Mouse (Mus musculus) megakaryocyte, embryonic 14.5 days (primary cell): Measurements from ENCODE around the gene Hs3st3b1.

Experiments used
- FLI1 ChIP-seq: IDR thresholded peaks from 2 replicates; pipeline ENCODE4 v1.6.1; 2012; ENCODE audit warnings: low read length, inconsistent platforms, mixed read lengths
- GATA1 ChIP-seq: IDR thresholded peaks from 3 replicates; pipeline ENCODE4 v1.6.1; 2012; ENCODE audit warnings: mixed read lengths, low read length, inconsistent platforms, borderline replicate concordance

DNA sequence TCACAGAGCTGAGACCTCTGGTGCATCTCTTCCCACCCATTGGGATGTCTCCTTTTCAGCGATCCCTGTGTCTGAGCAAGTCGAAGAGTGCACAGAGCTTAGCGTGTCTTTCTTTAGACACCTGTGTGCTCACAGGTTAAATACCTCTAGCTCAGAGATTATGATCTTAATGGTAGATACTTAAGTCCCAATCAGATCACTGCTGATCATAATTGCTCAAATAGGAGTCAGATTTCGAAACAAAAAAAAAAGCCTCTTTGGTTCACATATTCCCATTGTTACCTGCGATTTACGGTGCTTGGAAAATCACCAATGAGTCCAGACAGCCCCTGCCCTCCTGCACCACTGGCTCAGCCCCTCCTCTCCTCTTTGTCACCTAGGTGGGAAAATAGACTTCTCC is 28.5 kb downstream of the Hs3st3b1 start:
- TF ChIP-seq GATA1: no peak
- TF ChIP-seq FLI1: no peak
